Mouse (Mus musculus): ENCODE data around the gene Tcp1. TPM values are rescaled to one million over a fixed set of nuclear protein-coding genes. Genes with fewer than 3 reads are reported as not detected.

The Tcp1 gene
- polyA plus RNA-seq, 1 experiment: 266 TPM

GRCm38 (mm10) chr17:12963476-12963875, 48.0 kb downstream of the Tcp1 start:
- peaks cover 29% of the 10 kb centered on the region for H3K36me3 ChIP-seq (ENCODE audit: control insufficient read depth, insufficient read depth)
- TF ChIP-seq FOSL1 (IDR thresholded peaks at IDR 0.05; ENCODE audit: insufficient read depth, low read length, poor library complexity, severe bottlenecking) (no peak), USF1 (IDR thresholded peaks at IDR 0.05; ENCODE audit: low read depth) (no peak), MYOD1 (IDR thresholded peaks at IDR 0.05; ENCODE audit: control insufficient read depth, insufficient read length, low read depth) (no peak), MYOG (IDR thresholded peaks at IDR 0.05; ENCODE audit: control insufficient read depth, extremely low read depth, insufficient read length) (no peak), MAX (IDR thresholded peaks at IDR 0.05) (no peak), CTCF (IDR thresholded peaks at IDR 0.05; ENCODE audit: control insufficient read depth, insufficient read depth, insufficient read length) (no peak), CEBPB (IDR thresholded peaks at IDR 0.05; ENCODE audit: low read depth) (no peak)
- H3K79me2 ChIP-seq (ENCODE audit: control insufficient read depth, insufficient read depth): no peaks in the 10 kb centered on the region
- H3K27me3 ChIP-seq (ENCODE audit: control insufficient read depth, insufficient read depth, insufficient read length): no peaks in the 10 kb centered on the region
- H3ac ChIP-seq (ENCODE audit: control insufficient read depth, insufficient read length, low read depth): no peak overlapping the region
- no peaks in the 10 kb centered on the region for H3K79me3 ChIP-seq (ENCODE audit: low read depth)
- no peak overlapping the region for H3K4me3 ChIP-seq (ENCODE audit: insufficient read depth, poor library complexity, severe bottlenecking)

GRCm38 (mm10) chr17:12967173-12967572, 51.7 kb downstream of the Tcp1 start:
- H3K27me3 ChIP-seq (ENCODE audit: control insufficient read depth, insufficient read depth, insufficient read length): no peaks in the 10 kb centered on the region
- no peak overlapping the region for H3ac ChIP-seq (ENCODE audit: control insufficient read depth, insufficient read length, low read depth)
- no peak overlapping the region for H3K4me3 ChIP-seq (ENCODE audit: insufficient read depth, poor library complexity, severe bottlenecking)
- peaks cover 16% of the 10 kb centered on the region for H3K79me2 ChIP-seq (ENCODE audit: control insufficient read depth, insufficient read depth)
- TF ChIP-seq USF1 (IDR thresholded peaks at IDR 0.05; ENCODE audit: low read depth) (no peak), CEBPB (IDR thresholded peaks at IDR 0.05; ENCODE audit: low read depth) (no peak), MYOG (IDR thresholded peaks at IDR 0.05; ENCODE audit: control insufficient read depth, extremely low read depth, insufficient read length) (no peak), MYOD1 (IDR thresholded peaks at IDR 0.05; ENCODE audit: control insufficient read depth, insufficient read length, low read depth) (no peak), FOSL1 (IDR thresholded peaks at IDR 0.05; ENCODE audit: insufficient read depth, low read length, poor library complexity, severe bottlenecking) (no peak), MAX (IDR thresholded peaks at IDR 0.05) (no peak), CTCF (IDR thresholded peaks at IDR 0.05; ENCODE audit: control insufficient read depth, insufficient read depth, insufficient read length) (no peak)
- H3K79me3 ChIP-seq (ENCODE audit: low read depth): peaks cover 3% of the 10 kb centered on the region
- H3K36me3 ChIP-seq (ENCODE audit: control insufficient read depth, insufficient read depth): peaks cover 57% of the 10 kb centered on the region

- no peak overlapping the region for H3K4me3 ChIP-seq (ENCODE audit: insufficient read depth, poor library complexity, severe bottlenecking)
- no peaks in the 10 kb centered on the region for H3K27me3 ChIP-seq (ENCODE audit: control insufficient read depth, insufficient read depth, insufficient read length)
- TF ChIP-seq MYOD1 (IDR thresholded peaks at IDR 0.05; ENCODE audit: control insufficient read depth, insufficient read length, low read depth) (no peak), USF1 (IDR thresholded peaks at IDR 0.05; ENCODE audit: low read depth) (no peak), CTCF (IDR thresholded peaks at IDR 0.05; ENCODE audit: control insufficient read depth, insufficient read depth, insufficient read length) (no peak), CEBPB (IDR thresholded peaks at IDR 0.05; ENCODE audit: low read depth) (no peak), MYOG (IDR thresholded peaks at IDR 0.05; ENCODE audit: control insufficient read depth, extremely low read depth, insufficient read length) (no peak)
- peaks cover 16% of the 10 kb centered on the region for H3K79me3 ChIP-seq (ENCODE audit: low read depth)
- no peak overlapping the region for H3ac ChIP-seq (ENCODE audit: control insufficient read depth, insufficient read length, low read depth)
- peaks cover 29% of the 10 kb centered on the region for H3K79me2 ChIP-seq (ENCODE audit: control insufficient read depth, insufficient read depth)
- peaks cover 59% of the 10 kb centered on the region for H3K36me3 ChIP-seq (ENCODE audit: control insufficient read depth, insufficient read depth)
These were observed 58.4 kb downstream of the Tcp1 start for GRCm38 (mm10) chr17:12973851-12974250.

Other genes with a start within 250 kb of the Tcp1 start
- gene Slc22a1, start 239.9 kb upstream of the Tcp1 start, polyA plus RNA-seq (2012; fragmentation: generic; extraction: Trizol): not detected
- 2.3 TPM for gene Igf2r, start 146.0 kb upstream of the Tcp1 start, polyA plus RNA-seq (2012; fragmentation: generic; extraction: Trizol)
- gene Mas1, start 47.6 kb upstream of the Tcp1 start, polyA plus RNA-seq (2012; fragmentation: generic; extraction: Trizol): not detected
- gene Mrgprh, start 39.7 kb upstream of the Tcp1 start, polyA plus RNA-seq (2012; fragmentation: generic; extraction: Trizol): not detected
- 0.28 TPM for gene Pnldc1, start 5.5 kb upstream of the Tcp1 start, polyA plus RNA-seq (2012; fragmentation: generic; extraction: Trizol)
- gene Mrpl18, start 644 bp downstream of the Tcp1 start, polyA plus RNA-seq (2012; fragmentation: generic; extraction: Trizol): 123 TPM
- 0.50 TPM for gene Acat3, start 24.9 kb downstream of the Tcp1 start, polyA plus RNA-seq (2012; fragmentation: generic; extraction: Trizol)
- gene Acat2, start 45.0 kb downstream of the Tcp1 start, polyA plus RNA-seq (2012; fragmentation: generic; extraction: Trizol): 90.7 TPM
- gene Wtap, start 78.5 kb downstream of the Tcp1 start, polyA plus RNA-seq (2012; fragmentation: generic; extraction: Trizol): 25.7 TPM
- 107 TPM for gene Sod2, start 91.1 kb downstream of the Tcp1 start, polyA plus RNA-seq (2012; fragmentation: generic; extraction: Trizol)
- not detected for gene Gpr31b, start 136.6 kb downstream of the Tcp1 start, polyA plus RNA-seq (2012; fragmentation: generic; extraction: Trizol)
- gene Tcp10b, start 145.4 kb downstream of the Tcp1 start, polyA plus RNA-seq (2012; fragmentation: generic; extraction: Trizol): not detected
- not detected for gene Unc93a, start 216.1 kb downstream of the Tcp1 start, polyA plus RNA-seq (2012; fragmentation: generic; extraction: Trizol)

All from C2C12 (cell line).